Mouse (Mus musculus) CH12.LX (cell line): ENCODE measurements around the gene Lmntd2. TPM values are rescaled to one million over a fixed set of nuclear protein-coding genes. Genes with fewer than 3 reads are reported as not detected.

Experiments used
- DNase-seq: peaks from one replicate; pipeline ENCODE4 v3.0.0-alpha.2; 2013; ENCODE audit errors: extremely low read depth
- H3K27ac ChIP-seq: 2 replicates; pipeline ENCODE4 v1.5.1; 2012; ENCODE audit warnings: low read depth, mild to moderate bottlenecking, control low read depth, moderate library complexity; ENCODE audit not compliant: insufficient read depth
- H3K27me3 ChIP-seq: replicated peaks from 2 replicates; pipeline ENCODE3; 2012; ENCODE audit warnings: inconsistent platforms
- H3K36me3 ChIP-seq, 2 experiments: replicated peaks in 1 of 2; 2 replicates each; pipeline versions ENCODE3 to v1.6.1; 2012; ENCODE audit warnings: inconsistent platforms in 1 of 2, low read length in 1 of 2, mild to moderate bottlenecking in 1 of 2, mixed read lengths in 1 of 2, moderate library complexity in 1 of 2; ENCODE audit not compliant: control insufficient read depth in 1 of 2, insufficient read depth in 1 of 2
- H3K4me1 ChIP-seq, 2 experiments: 2 replicates each; pipeline ENCODE4 v1.6.1; 2012; ENCODE audit warnings: inconsistent platforms in 1 of 2, moderate library complexity in 1 of 2; ENCODE audit not compliant: insufficient read depth in 2 of 2, control insufficient read depth in 1 of 2
- H3K4me2 ChIP-seq: 2 replicates; pipeline ENCODE4 v1.6.1; 2012; ENCODE audit warnings: low read depth, mild to moderate bottlenecking, control low read depth; ENCODE audit not compliant: poor library complexity, insufficient read depth, severe bottlenecking
- H3K4me3 ChIP-seq, 3 experiments: fragments of 150-350 bp in 1 of 3; sonication (generic) in 1 of 3; replicated peaks in 1 of 3; 2 replicates each; pipeline versions ENCODE3 to v1.5.1; 2011 to 2012; ENCODE audit warnings: low read depth in 2 of 3, low read length in 2 of 3, mild to moderate bottlenecking in 2 of 3, moderate library complexity in 2 of 3, control low read depth in 1 of 3, improper control_type of control experiment in 1 of 3, inconsistent platforms in 1 of 3, mixed read lengths in 1 of 3; ENCODE audit not compliant: poor library complexity in 1 of 3
- H3K79me2 ChIP-seq: replicated peaks from 2 replicates; pipeline ENCODE4 v1.6.1; 2012; ENCODE audit warnings: mild to moderate bottlenecking, moderate library complexity; ENCODE audit not compliant: control insufficient read depth, poor library complexity, insufficient read depth, severe bottlenecking; ENCODE audit errors: extremely low read depth
- H3K9ac ChIP-seq: 2 replicates; pipeline ENCODE4 v1.6.1; 2012; ENCODE audit warnings: low read depth, mild to moderate bottlenecking, control low read depth, moderate library complexity; ENCODE audit not compliant: insufficient read depth
- H3K9me3 ChIP-seq: replicated peaks from 2 replicates; pipeline ENCODE3; 2012; ENCODE audit warnings: low read length, inconsistent platforms, mixed read lengths
- ELF1 ChIP-seq: IDR thresholded peaks from 2 replicates; pipeline ENCODE4 v1.6.1; 2014; ENCODE audit warnings: low read depth, mild to moderate bottlenecking, inconsistent platforms, low read length, improper control_type of control experiment
- IRF4 ChIP-seq: IDR thresholded peaks from 2 replicates; pipeline ENCODE4 v1.6.1; 2014; ENCODE audit warnings: low read depth, mild to moderate bottlenecking, inconsistent platforms, low read length, improper control_type of control experiment
- JUN ChIP-seq: IDR thresholded peaks from 2 replicates; pipeline ENCODE4 v1.6.1; 2011; ENCODE audit warnings: low read depth, mild to moderate bottlenecking, low read length, improper control_type of control experiment, moderate library complexity; ENCODE audit not compliant: insufficient read depth
- KAT2A ChIP-seq: IDR thresholded peaks from 2 replicates; pipeline ENCODE4 v1.6.1; 2012; ENCODE audit warnings: low read length, improper control_type of control experiment, inconsistent platforms; ENCODE audit not compliant: insufficient replicate concordance
- MEF2A ChIP-seq: IDR thresholded peaks from 2 replicates; pipeline ENCODE4 v1.6.1; 2014; ENCODE audit warnings: low read depth, mild to moderate bottlenecking, inconsistent platforms, low read length, improper control_type of control experiment, borderline replicate concordance
- MXI1 ChIP-seq: IDR thresholded peaks from 2 replicates; pipeline ENCODE4 v1.6.1; 2011; ENCODE audit warnings: mild to moderate bottlenecking, low read depth, low read length, improper control_type of control experiment
- MYC ChIP-seq: IDR thresholded peaks from 2 replicates; pipeline ENCODE4 v1.6.1; 2011; ENCODE audit warnings: low read depth, mild to moderate bottlenecking, improper control_type of control experiment, low read length
- POLR2A ChIP-seq: IDR thresholded peaks from 2 replicates; pipeline ENCODE4 v1.6.1; 2011; ENCODE audit warnings: low read depth, mild to moderate bottlenecking, improper control_type of control experiment, low read length
- POLR2AphosphoS2 ChIP-seq: IDR thresholded peaks from 2 replicates; pipeline ENCODE4 v1.6.1; 2011; ENCODE audit warnings: low read depth, low read length, improper control_type of control experiment
- RCOR1 ChIP-seq: conservative IDR thresholded peaks from 2 replicates; pipeline ENCODE4 v1.6.1; 2012; ENCODE audit warnings: low read depth, mild to moderate bottlenecking, inconsistent platforms, low read length, improper control_type of control experiment
- SIN3A ChIP-seq: IDR thresholded peaks from 2 replicates; pipeline ENCODE4 v1.6.1; 2012; ENCODE audit warnings: low read length, improper control_type of control experiment, inconsistent platforms
- USF1 ChIP-seq: IDR thresholded peaks from 2 replicates; pipeline ENCODE4 v1.6.1; 2014; ENCODE audit warnings: low read depth, mild to moderate bottlenecking, inconsistent platforms, low read length, improper control_type of control experiment
- USF2 ChIP-seq: conservative IDR thresholded peaks from 2 replicates; pipeline ENCODE4 v1.6.1; 2011; ENCODE audit warnings: low read depth, low read length, improper control_type of control experiment
- ZC3H11A ChIP-seq: IDR thresholded peaks from 2 replicates; pipeline ENCODE4 v1.6.1; 2012; ENCODE audit warnings: low read depth, mild to moderate bottlenecking, inconsistent platforms, low read length, improper control_type of control experiment
- ZKSCAN1 ChIP-seq: IDR thresholded peaks from 2 replicates; pipeline ENCODE4 v1.6.1; 2012; ENCODE audit warnings: low read depth, inconsistent platforms, low read length, improper control_type of control experiment, borderline replicate concordance
- dilution Hi-C: fragments of 300-500 bp; cut with MboI; formaldehyde crosslinking; loops from 2 replicates; pipeline ENCODE4 v1.14.3; 2020; ENCODE audit warnings: low sequenced_read_pairs; ENCODE audit not compliant: extremely low pct_unique_long_range_greater_than_20kb, extremely low pct_ligation_motif_present
- in situ Hi-C: fragments of 300-500 bp; cut with MboI; formaldehyde crosslinking; loops from 3 replicates; pipeline ENCODE4 v1.14.3; 2019; ENCODE audit warnings: low sequenced_read_pairs, low pct_ligation_motif_present, low pct_unique_long_range_greater_than_20kb, mixed read lengths
- polyA plus RNA-seq: library from polyadenylated mRNA; unstranded; fragments of >175 nt; gene quantifications from 2 replicates; pipeline ENCODE4 v1.2.1, GENCODE M21; 2012; ENCODE audit warnings: low read depth; ENCODE audit not compliant: insufficient read length
- total RNA-seq, 2 experiments: library from RNA; depleted of rRNA; stranded (reverse); fragments of 300-350 nt in 1 of 2; fragments of >200 nt in 1 of 2; gene quantifications; 2 replicates each; pipeline ENCODE4 v1.2.3; 2012 to 2014

The Lmntd2 gene
- total and polyA plus RNA-seq, 3 experiments, result 0.89 to 1.1 (median 0.97) TPM

DNA sequence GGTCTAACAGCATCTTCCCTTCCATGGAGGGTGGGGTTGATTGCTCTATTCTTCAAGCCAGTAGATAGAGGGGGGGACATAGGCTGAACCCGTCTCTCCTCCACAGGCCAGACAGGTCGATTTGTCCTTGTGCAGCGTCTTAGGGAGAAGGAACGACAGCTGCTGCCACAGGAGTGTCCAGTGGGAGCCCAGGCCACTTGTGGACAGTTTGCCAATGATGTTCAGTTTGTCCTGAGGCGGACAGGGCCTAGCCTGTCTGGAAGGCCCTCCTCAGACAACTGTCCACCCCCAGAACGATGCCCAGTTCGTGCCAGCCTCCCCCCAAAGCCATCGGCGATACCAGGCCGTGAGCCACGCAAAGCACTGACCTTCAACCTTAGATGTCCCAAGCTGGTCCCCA, 3.0 kb upstream of the Lmntd2 start:
- dilution Hi-C loops, result no loop called here

DNA sequence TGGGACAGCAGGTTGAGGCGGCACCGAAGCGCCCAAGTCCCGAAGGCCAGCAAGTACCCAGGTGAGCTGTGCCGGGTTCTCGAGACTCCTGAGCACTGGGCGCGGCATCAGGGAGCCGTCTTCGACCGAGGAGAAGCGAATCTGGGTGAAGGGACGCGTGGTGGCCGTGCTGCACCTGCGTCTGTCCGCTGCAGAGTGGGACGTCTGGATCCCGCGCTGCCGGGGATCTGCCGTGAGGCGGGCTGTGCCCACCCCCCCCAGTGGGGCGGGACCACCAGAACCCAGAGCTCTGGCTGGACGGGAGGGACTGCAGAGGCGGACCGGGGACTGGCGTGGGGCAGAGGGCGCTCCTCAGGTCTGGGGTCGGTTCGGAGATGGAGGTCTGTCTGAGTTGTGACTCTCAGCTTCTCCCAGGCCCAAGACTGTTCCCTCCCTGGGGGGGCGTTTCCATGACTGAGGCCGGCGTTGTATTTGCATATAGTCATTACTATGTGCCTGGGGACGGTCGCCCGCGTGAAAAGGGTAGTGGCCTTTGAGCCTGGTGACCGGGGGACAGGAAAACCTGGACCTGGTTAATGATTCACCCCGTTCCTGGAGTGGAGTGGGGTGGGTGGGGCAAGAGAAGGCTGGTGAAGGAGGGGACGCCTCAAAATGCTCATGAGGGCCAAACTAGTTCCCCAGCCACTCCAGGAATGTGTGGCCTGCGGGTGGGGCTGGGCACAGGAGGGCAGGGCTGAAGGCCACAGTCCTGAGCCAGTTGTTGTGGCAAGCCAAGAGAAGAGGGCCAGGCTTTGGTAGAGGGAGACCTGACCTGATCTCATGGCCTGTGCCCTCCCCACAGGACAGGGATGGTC, 2.2 kb upstream of the Lmntd2 start:
- dilution Hi-C loops (no loop called here), in situ Hi-C loops (no loop called here)
- DNase-seq, result peak; percentile 78
- Histone ChIP-seq H3K9ac (peak overlapping the region; percentile 49), H3K4me2 (peak overlapping the region; percentile 53), H3K9me3 (no peaks in the 10 kb centered on the region), H3K27me3 (peaks cover 28% of the 10 kb centered on the region), H3K4me3 (peak overlapping the region; percentile 50 to 74 (median 65)), H3K4me1 (peaks cover 11 to 38% of the 10 kb centered on the region in 2 experiments), H3K27ac (no peak overlapping the region; the same call in 1 of the 2 replicates), H3K36me3 (peaks cover 0 to 28% of the 10 kb centered on the region in 2 experiments), H3K79me2 (no peaks in the 10 kb centered on the region)
- TF ChIP-seq ZC3H11A (no peak), POLR2A (peak; percentile 63; the same call in 1 of the 2 replicates), SIN3A (peak; percentile 66; the same call in 1 of the 2 replicates), MEF2A (0 out of 2 replicates have a peak, but pooled peaks have one; percentile 7)

More for the DNA sequence above, 3.0 kb upstream of the Lmntd2 start:
- in situ Hi-C loops, result no loop called here
- Histone ChIP-seq H3K27ac (no peak overlapping the region), H3K27me3 (peaks cover 20% of the 10 kb centered on the region), H3K9me3 (no peaks in the 10 kb centered on the region), H3K79me2 (no peaks in the 10 kb centered on the region), H3K4me2 (no peak overlapping the region), H3K4me3 (peak overlapping the region in 1 of 3 experiments; percentile 10), H3K9ac (no peak overlapping the region), H3K4me1 (peaks cover 14 to 46% of the 10 kb centered on the region in 2 experiments), H3K36me3 (peaks cover 0 to 28% of the 10 kb centered on the region in 2 experiments)
- DNase-seq, result no peak
- TF ChIP-seq USF1 (no peak), MEF2A (no peak), ZKSCAN1 (no peak), MYC (no peak), RCOR1 (no peak), JUN (no peak), IRF4 (no peak), KAT2A (no peak), ELF1 (no peak), POLR2AphosphoS2 (no peak), USF2 (no peak), MXI1 (no peak)
